In the genomic region with DNA sequence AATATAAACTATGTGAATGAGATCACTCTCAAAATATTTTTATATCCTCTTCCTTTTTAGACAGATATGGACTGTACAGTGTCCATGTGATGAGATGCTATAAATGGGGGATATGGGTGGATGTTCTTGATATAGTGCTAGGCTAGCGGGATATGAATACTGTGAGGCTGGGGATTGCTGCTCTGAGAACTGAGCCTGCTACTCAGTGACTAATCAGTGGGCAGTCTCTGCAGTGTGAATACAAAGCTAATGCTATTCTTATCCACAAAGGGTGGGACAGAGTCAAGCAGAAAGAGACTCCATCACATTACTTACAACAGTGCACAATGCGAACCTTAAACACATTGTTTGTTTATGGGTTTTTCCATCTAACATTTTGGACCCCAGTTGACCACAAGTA, we compare ENCODE assay signal across 27 mouse cellular contexts.
DNase-seq lines count a peak whose midpoint lies in the region; ATAC-seq and TF ChIP-seq lines count a peak whose summit lies in the region.
"Had no signal": no experiment of that assay in that cellular context is flagged by ENCODE, and none has a peak within 500 bp of the region (broad histone marks: within the 10 kb centered on the region; RNA-seq: fewer than 3 reads in every experiment).

No protein-coding gene starts in this region.

- no peak overlapping the region for H3K27ac ChIP-seq in forebrain, embryonic 13.5 days
- no peak overlapping the region for H3K27ac ChIP-seq in forebrain, embryonic 10.5 days
- H3K27ac ChIP-seq in layer of hippocampus, adult 2 months: peak overlapping the region; percentile 9; the same call in 1 of the 2 replicates
- 0 out of 2 replicates have a peak overlapping the region, but pooled peaks have one; percentile 11 for H3K27ac ChIP-seq in embryonic fibroblast, embryonic 13.5 days (ENCODE audit: insufficient read depth, low read length)
- H3K27ac ChIP-seq in kidney, embryonic 16.5 days (ENCODE audit: low read length): no peak overlapping the region
- H3K27ac ChIP-seq: embryonic facial prominence, embryonic 10.5 days; forebrain, embryonic 15.5 days; heart, adult 2 months; heart, embryonic 10.5 days; heart, embryonic 13.5 days; hindbrain, embryonic 12.5 days; hindbrain, embryonic 15.5 days had no signal

- no peaks in the 10 kb centered on the region for H3K4me1 ChIP-seq in forebrain, embryonic 13.5 days
- H3K4me1 ChIP-seq in forebrain, embryonic 10.5 days: no peaks in the 10 kb centered on the region
- peaks cover 9% of the 10 kb centered on the region for H3K4me1 ChIP-seq in embryonic fibroblast, embryonic 13.5 days (ENCODE audit: control insufficient read depth, insufficient read depth, low read length)
- H3K4me1 ChIP-seq in kidney, embryonic 16.5 days (ENCODE audit: insufficient read depth, low read length): no peaks in the 10 kb centered on the region
- H3K4me1 ChIP-seq: embryonic facial prominence, embryonic 10.5 days; forebrain, embryonic 15.5 days; heart, embryonic 10.5 days; heart, embryonic 13.5 days; hindbrain, embryonic 12.5 days; hindbrain, embryonic 15.5 days had no signal

- H3K4me2 ChIP-seq in forebrain, embryonic 13.5 days: no peak overlapping the region
- H3K4me2 ChIP-seq in kidney, embryonic 16.5 days (replicated peaks; ENCODE audit: low read depth, low read length): no peak overlapping the region
- H3K4me2 ChIP-seq: embryonic facial prominence, embryonic 13.5 days; forebrain, embryonic 15.5 days; heart, embryonic 13.5 days; hindbrain, embryonic 12.5 days; hindbrain, embryonic 15.5 days had no signal

- no peaks in the 10 kb centered on the region for H3K27me3 ChIP-seq in forebrain, embryonic 13.5 days
- no peaks in the 10 kb centered on the region for H3K27me3 ChIP-seq in forebrain, embryonic 10.5 days (ENCODE audit: poor library complexity, severe bottlenecking)
- no peaks in the 10 kb centered on the region for H3K27me3 ChIP-seq in kidney, embryonic 16.5 days (ENCODE audit: insufficient read depth, low read length)
- H3K27me3 ChIP-seq: CH12.LX; embryonic facial prominence, embryonic 13.5 days; forebrain, embryonic 15.5 days; heart, embryonic 13.5 days; hindbrain, embryonic 12.5 days; hindbrain, embryonic 15.5 days; Patski had no signal

- H3K4me3 ChIP-seq in forebrain, embryonic 13.5 days: no peak overlapping the region
- no peak overlapping the region for H3K4me3 ChIP-seq in forebrain, embryonic 10.5 days
- H3K4me3 ChIP-seq in layer of hippocampus, adult 2 months: no peak overlapping the region
- H3K4me3 ChIP-seq in embryonic fibroblast, embryonic 13.5 days (ENCODE audit: insufficient read depth, low read length): no peak overlapping the region
- H3K4me3 ChIP-seq in kidney, embryonic 16.5 days (ENCODE audit: low read length): no peak overlapping the region
- H3K4me3 ChIP-seq: embryonic facial prominence, embryonic 10.5 days; embryonic facial prominence, embryonic 13.5 days; forebrain, embryonic 15.5 days; heart, adult 2 months; heart, embryonic 10.5 days; heart, embryonic 13.5 days; hindbrain, embryonic 12.5 days; hindbrain, embryonic 15.5 days had no signal

- no peak overlapping the region for H3K9ac ChIP-seq in forebrain, embryonic 13.5 days
- no peak overlapping the region for H3K9ac ChIP-seq in kidney, embryonic 16.5 days (replicated peaks; ENCODE audit: low read length)
- H3K9ac ChIP-seq: embryonic facial prominence, embryonic 13.5 days; forebrain, embryonic 15.5 days; heart, embryonic 13.5 days; hindbrain, embryonic 12.5 days; hindbrain, embryonic 15.5 days had no signal

- ATAC-seq in forebrain, embryonic 13.5 days: peak; percentile 23; the same call in 1 of the 2 replicates
- ATAC-seq in kidney, embryonic 16.5 days (ENCODE audit: low FRiP score, low TSS enrichment): no peak
- ATAC-seq: forebrain, embryonic 15.5 days; Patski had no signal

- 93% methylated on average over 2 of the region's 2 CpGs for WGBS in forebrain, embryonic 13.5 days
- WGBS in forebrain, embryonic 10.5 days: 90% methylated on average over 2 of the region's 2 CpGs
- WGBS in kidney, embryonic 16.5 days: 92% methylated on average over 2 of the region's 2 CpGs

- TF ChIP-seq CTCF in layer of hippocampus, adult 2 months (conservative IDR thresholded peaks at IDR 0.05): no peak
- no peak for TF ChIP-seq CTCF in embryonic fibroblast, embryonic 13.5 days (IDR thresholded peaks at IDR 0.05; ENCODE audit: borderline replicate concordance, insufficient read depth, low read length)

- no peaks in the 10 kb centered on the region for H3K9me3 ChIP-seq in forebrain, embryonic 13.5 days (replicated peaks)
- H3K9me3 ChIP-seq in forebrain, embryonic 10.5 days: no peaks in the 10 kb centered on the region
- no peaks in the 10 kb centered on the region for H3K9me3 ChIP-seq in kidney, embryonic 16.5 days (ENCODE audit: low read length)
- H3K9me3 ChIP-seq: embryonic facial prominence, embryonic 10.5 days; embryonic facial prominence, embryonic 13.5 days; forebrain, embryonic 15.5 days; heart, embryonic 10.5 days; heart, embryonic 13.5 days; hindbrain, embryonic 12.5 days; hindbrain, embryonic 15.5 days had no signal

- DNase-seq in forebrain, embryonic 10.5 days (ENCODE audit: extremely low spot score, low spot score): no peak
- no peak for DNase-seq in layer of hippocampus, adult 2 months (ENCODE audit: low spot score in 2 of 2)
- DNase-seq in layer of hippocampus, adult 9-11 months: no peak
- no peak for DNase-seq in heart, postnatal 25 days (ENCODE audit: low spot score)
- DNase-seq: adrenal gland, postnatal 14 days; B cell, adult 2 months; cerebellum, adult 11-12 months; cerebellum, adult 8-10 months; cerebellum, postnatal 10 days; cerebellum, postnatal 36 days; embryo, embryonic 11 days; gastrocnemius, postnatal 36 days; heart, adult 2 months; heart, postnatal 14 days had no signal

- no peaks in the 10 kb centered on the region for H3K36me3 ChIP-seq in forebrain, embryonic 13.5 days (ENCODE audit: poor library complexity, severe bottlenecking)
- no peaks in the 10 kb centered on the region for H3K36me3 ChIP-seq in forebrain, embryonic 10.5 days (replicated peaks)
- no peaks in the 10 kb centered on the region for H3K36me3 ChIP-seq in kidney, embryonic 16.5 days (ENCODE audit: insufficient read depth, low read length)
- H3K36me3 ChIP-seq: embryonic facial prominence, embryonic 10.5 days; embryonic facial prominence, embryonic 13.5 days; forebrain, embryonic 15.5 days; G1E; heart, embryonic 10.5 days; heart, embryonic 13.5 days; hindbrain, embryonic 12.5 days; hindbrain, embryonic 15.5 days had no signal

- intact Hi-C loops in heart, postnatal 25 days (cut with DNase I): no loop called here

- no peak for TF ChIP-seq POLR2A in embryonic fibroblast, embryonic 13.5 days (IDR thresholded peaks at IDR 0.05; ENCODE audit: low read depth, low read length)

Comparison
In these comparisons a context has a peak if more than half of its experiments do, and no peak if none do; other contexts are left out.
1. H3K27ac ChIP-seq: peak in layer of hippocampus, adult 2 months (single experiment) and embryonic fibroblast, embryonic 13.5 days (single experiment); none in forebrain, embryonic 13.5 days (single experiment), forebrain, embryonic 10.5 days (single experiment) and kidney, embryonic 16.5 days (single experiment).